Comparison of ENCODE assay signal across 28 mouse cellular contexts in genomic region chr10:13541721-13542120, GRCm38 (mm10).
"Had no signal": no experiment of that assay in that cellular context is flagged by ENCODE, and none has a peak within 500 bp of the region (broad histone marks: within the 10 kb centered on the region; RNA-seq: fewer than 3 reads in every experiment).

No protein-coding gene starts in this region.

- ATAC-seq: forebrain, embryonic 13.5 days; forebrain, embryonic 14.5 days; forebrain, embryonic 15.5 days; forebrain, embryonic 16.5 days; forebrain, postnatal 0 days had no signal

- H3K4me3 ChIP-seq: embryonic facial prominence, embryonic 10.5 days; embryonic facial prominence, embryonic 12.5 days; embryonic facial prominence, embryonic 13.5 days; embryonic facial prominence, embryonic 15.5 days; erythroblast, embryonic 14.5 days; forebrain, embryonic 10.5 days; forebrain, embryonic 12.5 days; forebrain, embryonic 13.5 days; forebrain, embryonic 15.5 days; gastrocnemius, adult 2 months had no signal

- H3K9me3 ChIP-seq: embryonic facial prominence, embryonic 10.5 days; embryonic facial prominence, embryonic 12.5 days; embryonic facial prominence, embryonic 13.5 days; embryonic facial prominence, embryonic 15.5 days; forebrain, embryonic 10.5 days; forebrain, embryonic 12.5 days; forebrain, embryonic 13.5 days; forebrain, embryonic 15.5 days had no signal

- H3K9ac ChIP-seq: embryonic facial prominence, embryonic 12.5 days; embryonic facial prominence, embryonic 13.5 days; embryonic facial prominence, embryonic 15.5 days; forebrain, embryonic 12.5 days; forebrain, embryonic 13.5 days; forebrain, embryonic 15.5 days; forebrain, postnatal 0 days had no signal

- H3K4me1 ChIP-seq: embryonic facial prominence, embryonic 10.5 days; embryonic facial prominence, embryonic 12.5 days; embryonic facial prominence, embryonic 13.5 days; embryonic facial prominence, embryonic 15.5 days; forebrain, embryonic 10.5 days; forebrain, embryonic 12.5 days; forebrain, embryonic 13.5 days; forebrain, embryonic 15.5 days had no signal

- H3K27ac ChIP-seq: embryonic facial prominence, embryonic 10.5 days; embryonic facial prominence, embryonic 12.5 days; embryonic facial prominence, embryonic 13.5 days; embryonic facial prominence, embryonic 15.5 days; forebrain, embryonic 10.5 days; forebrain, embryonic 12.5 days; forebrain, embryonic 13.5 days; forebrain, embryonic 15.5 days; gastrocnemius, adult 2 months had no signal

- H3K4me2 ChIP-seq: embryonic facial prominence, embryonic 12.5 days; embryonic facial prominence, embryonic 13.5 days; embryonic facial prominence, embryonic 15.5 days; forebrain, embryonic 12.5 days; forebrain, embryonic 13.5 days; forebrain, embryonic 15.5 days had no signal

- DNase-seq: cerebellum, adult 18-20 months; cerebellum, adult 2 months; cerebellum, adult 8-10 months; cerebellum, adult 9-10 months; cerebellum, adult 9-11 months; cerebellum, postnatal 10 days; cerebellum, postnatal 14 days; cerebellum, postnatal 25 days; cerebellum, postnatal 36 days; embryo, embryonic 11 days; forebrain, postnatal 0 days; gastrocnemius, adult 2 months; gastrocnemius, postnatal 10 days; gastrocnemius, postnatal 14 days; gastrocnemius, postnatal 25 days; gastrocnemius, postnatal 36 days; heart, adult 18-20 months had no signal

- H3K27me3 ChIP-seq: embryonic facial prominence, embryonic 12.5 days; embryonic facial prominence, embryonic 13.5 days; embryonic facial prominence, embryonic 15.5 days; forebrain, embryonic 12.5 days; forebrain, embryonic 13.5 days; forebrain, embryonic 15.5 days had no signal
